8 mouse cellular contexts compared by ENCODE assay signal in the genomic region with DNA sequence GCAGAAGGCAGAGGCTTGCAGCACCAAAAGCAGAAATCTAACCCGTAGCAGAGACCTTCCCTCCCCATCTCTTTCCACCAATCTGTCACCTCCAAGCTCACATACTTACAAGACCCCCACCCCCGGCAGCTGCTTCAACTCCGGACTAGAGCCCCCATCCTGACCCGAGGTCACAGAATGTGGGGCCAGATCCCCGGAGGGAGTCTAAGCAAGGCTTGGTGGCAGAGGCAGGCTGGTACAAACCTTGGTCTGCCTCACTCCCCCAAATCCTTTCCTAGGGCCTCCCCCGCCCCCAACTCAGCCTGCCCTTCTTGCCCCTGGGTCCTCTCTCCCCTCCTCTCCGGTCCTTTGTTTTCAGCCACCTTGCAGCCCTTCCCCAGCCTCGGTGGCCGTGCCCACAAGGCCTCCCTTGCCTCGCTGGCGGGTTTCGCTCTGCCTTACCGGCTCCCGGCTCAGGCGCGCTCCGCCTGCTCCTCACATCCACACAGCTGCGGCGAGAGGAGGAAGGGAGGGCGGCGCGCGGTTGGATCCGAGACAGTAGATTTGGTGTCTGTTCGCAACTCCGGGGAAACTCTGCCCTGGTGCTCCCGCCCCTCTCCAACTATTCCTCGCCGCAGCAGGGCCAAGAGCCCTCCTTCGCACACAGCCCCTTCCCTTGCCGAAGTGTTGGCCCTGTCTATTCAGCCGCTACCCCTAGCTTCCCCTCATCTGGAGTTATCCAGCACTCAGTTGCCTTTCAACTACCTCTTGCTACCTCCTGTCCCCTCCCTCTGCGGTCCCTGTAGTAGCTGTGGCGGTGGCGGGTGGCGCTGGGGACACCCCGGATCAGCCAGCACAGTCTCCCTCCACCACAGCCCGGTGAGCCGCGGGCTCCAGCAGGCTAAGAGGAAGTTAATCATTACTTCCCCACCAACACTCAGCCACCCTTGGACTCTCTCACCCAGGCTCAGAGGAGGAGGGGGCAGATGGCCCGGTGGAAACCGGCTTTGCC. TPM values are rescaled to one million over a fixed set of nuclear protein-coding genes. Genes with fewer than 3 reads are reported as not detected.
DNase-seq lines count a peak whose midpoint lies in the region; ATAC-seq and TF ChIP-seq lines count a peak whose summit lies in the region.

No protein-coding gene starts in this region.

- H3K4me3 ChIP-seq in midbrain, embryonic 11.5 days (ENCODE audit: low read depth, low read length): peak overlapping the region; percentile 16
- no peak overlapping the region for H3K4me3 ChIP-seq in midbrain, postnatal 0 days (ENCODE audit: low read depth, low read length)
- H3K4me3 ChIP-seq in forebrain, postnatal 0 days (ENCODE audit: low read depth, low read length): no peak overlapping the region
- H3K4me3 ChIP-seq in kidney, postnatal 0 days (replicated peaks; ENCODE audit: low read depth, low read length): peak overlapping the region; percentile 59

- H3K4me2 ChIP-seq in midbrain, embryonic 11.5 days: peak overlapping the region; percentile 30; the same call in 1 of the 2 replicates
- no peak overlapping the region for H3K4me2 ChIP-seq in midbrain, postnatal 0 days (ENCODE audit: low read depth, low read length, poor library complexity, severe bottlenecking)
- no peak overlapping the region for H3K4me2 ChIP-seq in forebrain, postnatal 0 days (ENCODE audit: low read depth)
- H3K4me2 ChIP-seq in kidney, postnatal 0 days (ENCODE audit: low read length): peak overlapping the region; percentile 75

- DNase-seq in midbrain, embryonic 11.5 days (ENCODE audit: low spot score, missing footprints): peak; percentile 97
- DNase-seq in midbrain, postnatal 0 days (ENCODE audit: low spot score): no peak
- DNase-seq in forebrain, postnatal 0 days: no peak
- DNase-seq in kidney, postnatal 0 days (ENCODE audit: low spot score): peak; percentile 77
- DNase-seq in cerebellum, adult 11 months: no peak
- no peak for DNase-seq in thymus, postnatal 10 days (ENCODE audit: low spot score in 2 of 2)

- ATAC-seq in midbrain, embryonic 11.5 days (ENCODE audit: low FRiP score): no peak
- no peak for ATAC-seq in midbrain, postnatal 0 days (ENCODE audit: low FRiP score)
- ATAC-seq in forebrain, postnatal 0 days: peak; percentile 43; the same call in 1 of the 2 replicates
- peak; percentile 83 for ATAC-seq in kidney, postnatal 0 days (replicated peaks; ENCODE audit: low FRiP score, low read depth)
- ATAC-seq in monocyte, adult 5-6 weeks (replicated peaks; ENCODE audit: insufficient number of reproducible peaks, low FRiP score, low TSS enrichment, poor library complexity, severe bottlenecking): 0 out of 2 replicates have a peak, but pooled peaks have one; percentile 17
- ATAC-seq in inflammation-experienced regulatory T-cells, adult 6 months: no peak

- H3K9ac ChIP-seq in midbrain, embryonic 11.5 days (ENCODE audit: low read length): no peak overlapping the region
- no peak overlapping the region for H3K9ac ChIP-seq in midbrain, postnatal 0 days (replicated peaks; ENCODE audit: low read length, poor library complexity, severe bottlenecking)
- no peak overlapping the region for H3K9ac ChIP-seq in forebrain, postnatal 0 days
- H3K9ac ChIP-seq in kidney, postnatal 0 days (ENCODE audit: low read depth, low read length): peak overlapping the region; percentile 92

- H3K9me3 ChIP-seq in midbrain, embryonic 11.5 days (ENCODE audit: control insufficient read depth, low read length): no peaks in the 10 kb centered on the region
- no peaks in the 10 kb centered on the region for H3K9me3 ChIP-seq in midbrain, postnatal 0 days (ENCODE audit: low read length)
- H3K9me3 ChIP-seq in forebrain, postnatal 0 days (ENCODE audit: low read length): no peaks in the 10 kb centered on the region
- no peaks in the 10 kb centered on the region for H3K9me3 ChIP-seq in kidney, postnatal 0 days (replicated peaks; ENCODE audit: low read length)

- peaks cover 99% of the 10 kb centered on the region for H3K27me3 ChIP-seq in midbrain, embryonic 11.5 days (ENCODE audit: control insufficient read depth, insufficient read depth, low read length)
- H3K27me3 ChIP-seq in midbrain, postnatal 0 days (ENCODE audit: insufficient read depth, low read length): peaks cover 94% of the 10 kb centered on the region
- peaks cover 95% of the 10 kb centered on the region for H3K27me3 ChIP-seq in forebrain, postnatal 0 days (ENCODE audit: insufficient read depth, low read length)
- peaks cover 37% of the 10 kb centered on the region; the same call in 1 of the 2 replicates for H3K27me3 ChIP-seq in kidney, postnatal 0 days (ENCODE audit: insufficient read depth, low read length)

- no peaks in the 10 kb centered on the region for H3K36me3 ChIP-seq in midbrain, embryonic 11.5 days (ENCODE audit: control insufficient read depth, insufficient read depth, low read length)
- H3K36me3 ChIP-seq in midbrain, postnatal 0 days (ENCODE audit: insufficient read depth, low read length): no peaks in the 10 kb centered on the region
- H3K36me3 ChIP-seq in forebrain, postnatal 0 days (ENCODE audit: insufficient read depth): no peaks in the 10 kb centered on the region
- no peaks in the 10 kb centered on the region for H3K36me3 ChIP-seq in kidney, postnatal 0 days (ENCODE audit: insufficient read depth, low read length)

- H3K27ac ChIP-seq in midbrain, embryonic 11.5 days (ENCODE audit: low read depth, low read length): no peak overlapping the region; the same call in 1 of the 2 replicates
- no peak overlapping the region for H3K27ac ChIP-seq in midbrain, postnatal 0 days (ENCODE audit: low read depth, low read length)
- H3K27ac ChIP-seq in forebrain, postnatal 0 days (ENCODE audit: low read depth, low read length): no peak overlapping the region
- H3K27ac ChIP-seq in kidney, postnatal 0 days: peak overlapping the region; percentile 97

- no peak for TF ChIP-seq CTCF in midbrain, postnatal 0 days (IDR thresholded peaks at IDR 0.05)
- TF ChIP-seq CTCF in forebrain, postnatal 0 days (IDR thresholded peaks at IDR 0.05; ENCODE audit: low read depth): no peak
- TF ChIP-seq CTCF in kidney, postnatal 0 days (IDR thresholded peaks at IDR 0.05; ENCODE audit: low read depth): no peak

- 1% methylated on average over 42 of the region's 42 CpGs for WGBS in midbrain, embryonic 11.5 days
- under 1% methylated on average over 42 of the region's 42 CpGs for WGBS in midbrain, postnatal 0 days
- WGBS in forebrain, postnatal 0 days: under 1% methylated on average over 42 of the region's 42 CpGs
- 1% methylated on average over 42 of the region's 42 CpGs for WGBS in kidney, postnatal 0 days

- peaks cover 14% of the 10 kb centered on the region for H3K4me1 ChIP-seq in midbrain, embryonic 11.5 days (ENCODE audit: control insufficient read depth, insufficient read depth, low read length)
- no peaks in the 10 kb centered on the region for H3K4me1 ChIP-seq in midbrain, postnatal 0 days (ENCODE audit: insufficient read depth, low read length)
- H3K4me1 ChIP-seq in forebrain, postnatal 0 days (ENCODE audit: insufficient read depth): no peaks in the 10 kb centered on the region
- H3K4me1 ChIP-seq in kidney, postnatal 0 days (replicated peaks; ENCODE audit: insufficient read depth, low read length): peaks cover 11% of the 10 kb centered on the region

RNA-seq across cellular contexts. Expression of a gene that starts 5.5 kb away (rescaled TPM):
- 0.34 and 0.57 TPM in 2 replicates for polyA plus RNA-seq in midbrain, embryonic 11.5 days (2014; fragmentation: Nextera tagmentation; extraction: Ambion mirVana)
- total RNA-seq in midbrain, postnatal 0 days (2014; rRNA removed): 0.28 and 0.77 TPM in 2 replicates
- 0.19 and 0.21 TPM in 2 replicates for polyA plus RNA-seq in midbrain, postnatal 0 days (2015; fragmentation: Nextera tagmentation; extraction: Ambion mirVana)
- total RNA-seq in forebrain, postnatal 0 days (2014; rRNA removed): 0.05 TPM in 1 of 2 replicates, not detected in the other
- 0.06 TPM in 2 replicates for polyA plus RNA-seq in forebrain, postnatal 0 days (2015; fragmentation: Nextera tagmentation; extraction: Ambion mirVana)
- polyA plus RNA-seq in kidney, postnatal 0 days (2015; fragmentation: Nextera tagmentation; extraction: Ambion mirVana): 27.4 and 29.6 TPM in 2 replicates
- total RNA-seq in monocyte, adult 5-6 weeks (2017): not detected in 3 replicates
- not detected for polyA plus RNA-seq in inflammation-experienced regulatory T-cells, adult 6 months (2017; shearing (Covaris generic))

Comparison
In these comparisons a context has a peak if more than half of its experiments do, and no peak if none do; other contexts are left out.
1. DNase-seq: peak in midbrain, embryonic 11.5 days (single experiment) and kidney, postnatal 0 days (single experiment); none in midbrain, postnatal 0 days (single experiment), forebrain, postnatal 0 days (single experiment), cerebellum, adult 11 months (single experiment) and thymus, postnatal 10 days (0 of 2).
2. H3K4me2 ChIP-seq: peak in midbrain, embryonic 11.5 days (single experiment) and kidney, postnatal 0 days (single experiment); none in midbrain, postnatal 0 days (single experiment) and forebrain, postnatal 0 days (single experiment).
3. H3K4me3 ChIP-seq: peak in midbrain, embryonic 11.5 days (single experiment) and kidney, postnatal 0 days (single experiment); none in midbrain, postnatal 0 days (single experiment) and forebrain, postnatal 0 days (single experiment).
4. ATAC-seq: peak in forebrain, postnatal 0 days (single experiment), kidney, postnatal 0 days (single experiment) and monocyte, adult 5-6 weeks (single experiment); none in midbrain, embryonic 11.5 days (single experiment), midbrain, postnatal 0 days (single experiment) and inflammation-experienced regulatory T-cells, adult 6 months (single experiment).
5. RNA of a gene that starts 5.5 kb away (polyA plus RNA-seq): 27.4 to 29.6 TPM in kidney, postnatal 0 days; 0.34 to 0.57 TPM in midbrain, embryonic 11.5 days, 0.19 to 0.21 TPM in midbrain, postnatal 0 days, 0.06 TPM in forebrain, postnatal 0 days and not detected in inflammation-experienced regulatory T-cells, adult 6 months; every median in the first group is over 10 times any median in the second.